Mouse (Mus musculus) brain, embryonic 18.5 days (tissue): ENCODE data around the gene Defb19.

Experiments
- DNase-seq: peaks from one replicate; pipeline ENCODE4 v3.0.0-alpha.2; 2012; ENCODE audit warnings: low read depth, low spot score

Gene Defb19

DNA sequence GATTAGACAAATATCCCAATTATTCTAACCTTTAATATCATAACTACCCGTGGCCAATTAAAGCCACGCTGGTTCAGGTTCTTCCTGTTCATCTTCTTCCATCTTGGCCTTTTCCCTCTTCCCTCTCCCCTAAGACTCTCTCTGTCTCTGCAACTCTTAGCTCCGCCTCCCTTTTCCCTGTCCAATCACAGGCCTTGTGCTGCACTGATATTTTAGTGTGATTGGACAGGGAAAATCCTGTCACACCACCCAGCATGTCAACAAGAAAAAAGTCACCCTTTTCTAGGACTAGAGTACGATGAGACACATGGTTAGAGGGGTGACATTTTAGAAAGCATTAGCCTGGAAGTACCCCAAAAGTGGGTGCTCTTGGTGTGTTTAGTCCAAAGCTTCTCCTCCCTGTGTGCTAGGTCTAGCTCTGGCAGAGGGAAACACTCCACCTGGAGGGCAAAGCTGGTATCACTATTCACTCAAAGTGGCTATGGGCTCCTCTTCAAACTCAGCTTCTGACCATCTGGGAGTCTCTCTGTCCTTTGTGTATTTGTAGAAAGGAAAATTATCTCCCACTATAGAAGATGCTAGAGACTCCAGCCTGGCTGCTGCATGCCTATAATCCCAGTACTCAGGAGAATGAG, 6.9 kb upstream of the Defb19 start:
- DNase-seq, result no peak

DNA sequence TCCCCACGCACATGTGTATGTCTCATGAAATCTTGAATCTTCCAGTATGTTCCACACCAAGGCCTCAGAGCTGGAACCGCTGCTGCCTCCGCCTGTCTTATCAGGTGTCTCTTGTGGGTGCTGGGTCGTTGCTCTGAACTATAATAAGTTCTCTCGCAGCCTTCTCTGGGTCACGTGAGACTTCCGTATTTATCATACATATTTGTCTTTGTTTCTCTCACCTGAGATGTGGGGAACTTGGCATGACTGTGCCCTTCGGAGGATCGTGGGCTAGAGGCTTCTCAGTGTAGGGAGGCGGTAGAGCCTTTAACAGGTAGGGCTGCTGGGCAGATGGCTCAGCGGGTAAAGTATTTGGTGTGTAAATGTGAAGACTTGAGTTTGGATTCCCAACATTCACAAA, 500 bp upstream of the Defb19 start:
- DNase-seq, result no peak

DNA sequence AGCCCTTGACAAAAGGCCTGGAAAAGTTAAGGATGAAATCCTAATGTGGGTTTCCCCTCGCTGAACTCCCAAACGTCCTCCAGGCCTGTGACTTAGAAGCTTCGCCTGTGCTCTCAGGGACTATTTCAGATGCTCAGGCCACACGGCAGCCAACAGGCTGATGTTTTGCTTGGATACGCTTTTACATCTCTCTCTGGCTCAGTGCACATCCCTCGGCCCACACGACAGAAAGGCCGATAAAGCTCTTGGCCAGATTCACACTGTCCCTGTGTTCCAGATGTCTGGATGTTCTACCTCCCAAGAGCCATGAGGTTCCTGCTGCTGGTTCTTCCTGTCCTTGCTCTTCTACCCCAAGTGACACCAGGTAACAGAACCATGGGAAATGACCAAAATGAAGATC, 6.6 kb downstream of the Defb19 start:
- DNase-seq, result no peak

DNA sequence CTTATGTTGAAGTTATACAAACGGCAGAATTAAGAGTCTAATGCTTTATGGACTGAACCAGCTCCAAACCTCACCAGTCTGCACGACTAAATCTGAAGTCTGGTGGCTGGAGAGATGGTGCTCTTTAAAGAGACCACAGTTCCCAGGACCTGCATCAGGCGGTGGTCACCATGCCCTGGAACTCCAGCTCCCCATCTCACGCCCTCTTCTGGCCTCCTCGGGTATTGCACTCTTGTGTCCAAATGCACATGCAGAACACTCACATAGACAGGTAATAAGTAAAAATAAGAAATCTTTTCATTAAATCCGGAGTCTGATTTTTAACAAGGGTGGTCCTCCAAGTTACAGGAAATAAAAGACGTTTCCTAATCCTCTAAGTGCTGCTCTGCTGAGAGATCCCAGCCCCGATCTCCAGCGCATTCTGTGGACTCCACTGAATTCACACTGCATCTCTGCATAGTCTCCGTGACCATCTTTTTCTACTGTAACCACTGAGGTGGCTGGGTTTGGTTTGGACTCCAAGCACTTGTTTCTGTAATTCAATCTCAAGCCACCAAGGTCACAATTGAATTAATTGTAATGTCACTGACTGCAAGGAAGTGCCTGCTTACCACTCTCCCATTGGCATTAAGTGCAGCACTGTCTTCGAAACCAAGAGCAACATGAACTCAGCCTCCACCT, 7.9 kb downstream of the Defb19 start, which contains the start of gene Defb21:
Defb21 (plus strand) TSS at position 631 of the 681 bp plus-strand sequence.
- no peak for DNase-seq

DNA sequence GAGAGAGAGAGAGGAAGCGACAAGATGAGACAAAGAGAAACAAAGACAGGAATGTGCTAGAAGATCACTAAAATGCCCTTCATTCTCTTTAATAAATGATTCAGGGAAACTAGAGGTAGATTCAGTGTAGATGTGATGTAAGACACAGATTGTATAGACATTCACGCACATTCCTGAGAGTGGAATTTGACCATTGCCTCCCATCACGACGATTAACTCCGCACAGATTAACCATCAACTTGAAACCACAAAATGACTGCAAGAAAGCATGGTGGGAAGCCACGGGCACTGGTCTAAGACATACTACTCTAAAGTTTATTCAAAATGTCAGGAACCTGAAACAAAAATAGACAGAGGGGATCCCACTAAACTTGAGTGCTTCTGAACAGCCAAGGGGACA, 9.8 kb downstream of the Defb19 start:
- DNase-seq, result no peak

DNA sequence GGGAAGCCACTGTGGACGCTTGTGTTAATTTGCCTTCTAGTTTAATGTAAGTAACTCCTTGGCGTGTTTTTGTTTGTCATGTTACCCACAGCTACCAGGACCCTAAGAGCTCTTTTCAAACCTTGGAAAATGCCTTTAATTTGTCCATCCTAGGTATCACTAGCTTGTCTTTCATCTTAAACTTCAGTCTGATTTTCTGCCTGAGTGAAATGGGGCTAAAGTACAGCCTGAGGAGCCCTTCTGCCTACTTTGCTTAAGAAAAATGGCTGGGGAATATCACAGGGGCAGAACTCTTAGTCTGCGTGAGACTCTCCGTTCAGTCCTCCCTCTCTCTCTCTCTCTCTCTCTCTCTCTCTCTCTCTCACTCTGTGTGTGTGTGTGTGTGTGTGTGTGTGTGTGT, 10.2 kb downstream of the Defb19 start:
- DNase-seq, result no peak

DNA sequence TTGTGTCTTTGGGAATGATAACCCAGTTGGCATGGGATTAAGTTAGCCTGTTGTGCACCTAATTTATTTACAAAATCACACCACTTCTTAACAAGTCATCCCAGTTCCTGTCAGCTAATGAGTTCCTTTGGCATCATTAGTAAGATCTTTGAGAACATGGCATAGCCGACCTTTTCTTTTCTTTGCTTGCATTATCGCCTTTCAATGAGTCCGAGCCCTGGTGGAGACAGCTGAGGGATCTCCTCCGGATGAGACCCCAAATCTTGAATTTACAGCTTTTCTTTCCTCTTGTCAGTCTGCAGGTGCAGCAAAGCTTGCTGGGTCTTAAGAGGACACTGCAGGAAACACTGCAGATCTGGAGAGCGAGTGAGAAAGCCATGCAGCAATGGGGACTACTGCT, 11.1 kb downstream of the Defb19 start, which contains the start of gene Gm17416:
Gm17416 (plus strand) TSS at position 301 of the 400 bp plus-strand sequence.
- no peak for DNase-seq

DNA sequence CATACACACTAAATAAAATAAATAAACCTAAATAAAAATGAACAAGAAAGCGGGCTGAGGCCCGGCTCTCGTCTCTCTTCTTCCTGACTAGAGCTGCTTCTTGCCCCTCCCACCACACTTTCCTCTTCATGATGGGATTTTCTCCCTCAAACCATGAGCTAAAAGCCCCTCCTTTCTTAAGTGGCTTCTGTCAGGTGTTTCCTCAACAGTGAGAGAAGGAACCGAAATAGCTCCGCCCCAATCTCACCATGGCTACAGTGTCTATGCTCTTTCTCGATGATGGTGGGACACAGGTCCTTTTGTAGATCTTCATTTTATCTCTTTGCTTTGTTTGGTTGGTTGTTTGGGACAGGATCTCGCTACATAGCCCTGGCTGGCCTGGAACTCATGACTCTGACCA, 23.5 kb downstream of the Defb19 start:
- no peak for DNase-seq

DNA sequence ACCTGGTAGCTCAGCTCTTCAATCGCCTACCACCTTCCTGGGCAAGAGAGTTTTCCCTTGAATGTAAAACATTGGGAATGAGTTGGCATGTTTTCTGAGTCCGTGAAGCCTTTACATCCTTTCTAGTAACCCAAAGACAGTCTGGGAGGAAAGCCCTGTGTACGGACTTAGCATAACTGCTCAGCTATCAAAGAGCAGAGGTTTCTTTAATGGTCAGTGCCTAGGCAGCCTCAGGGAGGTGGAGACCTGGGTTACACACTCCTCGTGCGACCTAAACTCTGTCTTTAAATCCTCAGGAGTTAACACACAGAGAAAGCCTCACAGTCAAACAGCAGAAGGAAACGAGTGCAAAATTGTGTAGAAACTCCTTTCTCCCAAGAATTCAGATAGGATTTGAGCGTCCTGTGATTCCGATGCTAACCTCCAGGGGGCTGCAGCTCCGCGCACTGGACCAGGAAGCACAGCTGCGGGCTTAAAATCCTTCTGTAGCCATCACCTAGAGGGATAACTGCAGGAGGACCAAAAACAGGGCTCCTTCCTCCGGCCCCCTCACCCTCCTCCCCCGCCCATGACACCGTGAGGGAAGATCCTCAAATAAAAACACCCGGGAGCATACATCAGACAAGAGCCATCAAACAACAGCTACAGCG, 26.2 kb downstream of the Defb19 start:
- peak; percentile 8 for DNase-seq

DNA sequence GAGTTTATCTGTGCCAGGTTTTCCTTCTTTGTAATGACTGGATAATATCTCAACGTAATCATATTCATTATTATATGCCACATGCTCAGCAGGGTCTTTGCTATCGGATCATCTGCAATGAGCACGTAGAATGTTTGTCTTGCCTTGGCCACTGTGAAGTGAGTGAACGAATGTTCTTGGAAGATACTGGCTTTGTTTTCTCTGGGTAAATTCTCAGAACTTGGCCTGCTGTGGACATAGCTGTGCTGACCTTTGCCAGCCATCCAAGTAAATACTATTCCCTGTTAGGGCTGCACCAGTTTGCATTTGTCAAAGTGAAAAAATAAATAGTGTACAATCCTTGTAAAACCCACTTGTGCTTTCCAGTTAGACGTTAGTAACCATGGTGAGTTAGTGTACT, 32.0 kb downstream of the Defb19 start:
- DNase-seq, result no peak

DNA sequence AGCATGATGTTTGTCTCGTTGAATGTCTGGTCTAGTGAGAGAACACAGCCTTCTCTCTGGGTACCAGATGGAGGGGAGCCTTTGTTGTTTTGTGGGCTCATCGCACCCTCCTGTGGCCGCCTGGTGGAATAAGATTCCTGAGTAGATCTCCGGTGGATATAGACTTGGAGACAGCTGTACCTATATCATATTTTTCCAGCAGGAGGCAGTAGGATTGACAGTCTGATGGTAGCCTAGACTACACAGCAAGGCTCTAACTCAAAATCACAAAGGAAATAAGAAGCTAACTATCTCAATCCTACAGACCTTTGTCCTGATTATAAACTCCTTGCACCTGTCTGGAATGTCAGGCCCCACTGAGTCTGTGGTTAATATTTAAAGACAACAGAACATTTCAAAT, 35.4 kb downstream of the Defb19 start:
- DNase-seq, result peak; percentile 28

DNA sequence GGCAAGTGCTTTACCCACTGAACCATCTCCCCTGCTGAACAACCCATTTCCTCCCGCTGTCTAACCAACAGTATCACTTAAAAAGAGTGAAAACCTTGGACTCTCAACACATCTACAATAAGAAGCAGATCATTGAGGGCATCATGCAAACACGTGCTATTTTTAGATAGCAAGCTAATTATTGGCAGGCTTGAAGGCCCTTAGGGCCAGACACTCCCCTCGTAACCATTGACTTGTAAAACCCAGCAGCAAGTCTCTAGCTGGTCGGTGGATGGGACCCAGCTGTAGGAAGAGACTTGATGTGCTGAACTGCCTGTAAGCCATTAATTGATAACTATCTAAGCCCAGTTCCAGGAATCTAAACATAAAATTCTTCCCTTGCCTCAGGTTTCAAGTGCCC, 36.6 kb downstream of the Defb19 start:
- DNase-seq, result no peak

DNA sequence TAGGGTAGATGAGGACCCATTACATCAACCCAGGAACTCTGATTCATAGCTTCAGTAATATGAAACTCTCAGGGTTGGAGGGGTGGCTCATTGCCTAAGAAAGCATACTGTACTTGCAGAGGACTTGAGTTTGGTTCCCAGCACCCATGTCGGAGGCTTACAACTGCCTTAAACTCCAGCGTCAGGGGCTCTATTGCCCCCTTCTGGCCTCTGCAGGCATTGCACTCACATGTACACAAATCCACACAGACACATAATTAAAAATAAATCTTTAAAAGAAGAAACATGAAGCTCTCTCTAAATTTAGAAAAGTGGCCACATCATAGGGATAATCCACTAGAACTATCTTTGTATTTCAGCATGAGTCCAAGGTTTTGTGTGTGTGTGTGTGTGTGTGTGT, 37.2 kb downstream of the Defb19 start:
- DNase-seq, result no peak

DNA sequence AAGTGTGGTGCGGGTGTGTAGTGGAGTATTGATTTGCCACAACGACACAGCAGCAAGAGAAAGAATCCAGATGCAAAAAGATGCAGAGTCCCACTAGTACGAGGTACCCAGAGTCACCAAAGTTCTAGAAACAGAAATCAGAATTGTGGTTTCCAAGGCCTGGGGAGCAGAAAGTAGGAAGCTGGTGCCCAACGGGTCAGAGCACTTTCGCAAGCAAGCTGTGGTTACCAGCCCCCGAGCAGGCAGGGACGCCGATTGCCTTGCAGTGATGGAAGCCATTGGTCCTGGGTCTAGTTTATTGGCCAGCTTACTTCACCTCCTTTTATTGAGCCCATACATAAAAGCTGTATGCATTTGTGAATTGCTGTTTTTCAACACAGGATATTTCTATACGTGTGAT, 38.1 kb downstream of the Defb19 start:
- no peak for DNase-seq

DNA sequence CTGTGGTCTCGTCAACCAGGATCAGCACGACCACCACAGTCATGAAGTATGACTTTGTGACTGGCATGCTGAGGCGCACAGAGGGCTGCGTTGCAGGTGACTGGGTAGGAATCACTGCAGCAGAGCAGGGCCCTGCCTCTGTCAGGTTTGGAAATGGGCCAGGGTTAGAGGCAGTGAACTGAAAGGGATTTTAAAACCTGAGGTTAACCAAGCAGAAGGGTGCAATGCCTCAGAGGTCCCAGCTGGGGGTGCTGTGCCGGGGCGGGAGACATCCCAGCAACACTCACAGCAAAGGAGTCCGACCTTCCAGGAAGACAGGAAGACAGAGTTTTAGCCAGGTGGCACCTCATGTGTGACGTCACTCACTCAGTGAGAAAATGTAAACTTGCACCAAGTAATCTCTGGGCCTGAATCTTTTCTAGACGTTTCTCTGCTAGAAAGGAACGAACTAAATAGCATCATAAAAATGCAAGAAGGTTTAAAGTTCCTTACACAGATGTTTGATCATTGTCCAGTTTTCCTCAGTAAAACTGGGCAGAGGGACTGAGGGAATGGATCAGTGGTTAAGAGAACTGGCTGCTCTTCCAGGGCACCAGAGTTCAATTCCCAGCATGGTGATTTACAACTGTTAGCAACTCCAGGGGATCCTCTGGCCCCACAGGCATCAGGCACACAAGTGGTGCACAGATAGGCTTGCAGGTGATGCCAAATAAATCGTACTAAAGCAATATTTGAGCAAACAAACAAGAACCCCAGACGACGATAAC, 40.0 kb downstream of the Defb19 start, which contains the start of gene Defb29:
Defb29 (minus strand) TSS at position 155 of the 767 bp plus-strand sequence.
- DNase-seq, result no peak
